ENCODE assay signal across 27 mouse cellular contexts in the genomic region with DNA sequence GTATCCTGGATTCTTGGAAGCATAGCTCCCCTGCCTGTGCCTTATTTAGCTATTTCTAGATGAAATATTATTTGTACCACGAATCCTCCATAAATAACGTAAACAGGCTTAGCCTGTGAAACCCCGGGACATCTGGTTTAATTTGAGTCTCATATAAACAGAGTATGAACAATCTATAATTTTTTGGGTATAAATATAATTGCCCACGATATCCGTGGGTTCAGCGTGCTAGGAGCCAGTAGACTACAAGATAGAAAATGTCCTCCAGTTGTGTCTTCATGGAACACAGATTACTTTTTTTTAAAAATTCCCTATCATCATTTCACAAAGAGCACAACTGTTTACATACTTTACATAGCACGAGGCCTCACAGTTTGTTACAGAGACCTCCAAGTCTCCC. TPM values are rescaled to one million over a fixed set of nuclear protein-coding genes. Genes with fewer than 3 reads are reported as not detected.
DNase-seq lines count a peak whose midpoint lies in the region; ATAC-seq and TF ChIP-seq lines count a peak whose summit lies in the region.
"Had no signal": no experiment of that assay in that cellular context is flagged by ENCODE, and none has a peak within 500 bp of the region (broad histone marks: within the 10 kb centered on the region; RNA-seq: fewer than 3 reads in every experiment).

No protein-coding gene starts in this region.

- no peak for TF ChIP-seq EP300 in MEL (IDR thresholded peaks at IDR 0.05; ENCODE audit: low read depth in 1 of 2, low read length in 2 of 2)

- peaks cover 23% of the 10 kb centered on the region for H3K4me1 ChIP-seq in hindbrain, embryonic 10.5 days (replicated peaks)
- H3K4me1 ChIP-seq in hindbrain, embryonic 14.5 days (replicated peaks; ENCODE audit: control insufficient read depth, insufficient read depth, low read length), result peaks cover 11% of the 10 kb centered on the region
- H3K4me1 ChIP-seq in MEL (ENCODE audit: control insufficient read depth in 1 of 2, insufficient read depth in 2 of 2, low read length in 2 of 2), result peaks cover 21 to 37% of the 10 kb centered on the region in 2 experiments
- H3K4me1 ChIP-seq in intestine, embryonic 16.5 days (ENCODE audit: control insufficient read depth, insufficient read depth, low read length), result peaks cover 29% of the 10 kb centered on the region
- H3K4me1 ChIP-seq in liver, embryonic 16.5 days (ENCODE audit: control insufficient read depth, low read depth, low read length), result peaks cover 17% of the 10 kb centered on the region
- peaks cover 13% of the 10 kb centered on the region for H3K4me1 ChIP-seq in forebrain, embryonic 14.5 days (ENCODE audit: control insufficient read depth, insufficient read depth, low read length)

- no peaks in the 10 kb centered on the region; the same call in 1 of the 2 replicates for H3K79me2 ChIP-seq in MEL (ENCODE audit: control insufficient read depth, insufficient read depth, low read length, poor library complexity)

- H3K4me2 ChIP-seq in hindbrain, embryonic 14.5 days (replicated peaks), result no peak overlapping the region
- H3K4me2 ChIP-seq in intestine, embryonic 16.5 days (ENCODE audit: low read depth, low read length), result no peak overlapping the region
- H3K4me2 ChIP-seq in liver, embryonic 16.5 days (ENCODE audit: low read depth, low read length), result 0 out of 2 replicates have a peak overlapping the region, but pooled peaks have one; percentile 11
- H3K4me2 ChIP-seq in forebrain, embryonic 14.5 days (ENCODE audit: low read length), result no peak overlapping the region
- H3K4me2 ChIP-seq: forebrain, embryonic 13.5 days; heart, embryonic 12.5 days; hindbrain, embryonic 12.5 days; neural tube, embryonic 12.5 days had no signal

- TF ChIP-seq RAD21 in MEL (IDR thresholded peaks at IDR 0.05; ENCODE audit: low read depth, low read length), result no peak

- 0 out of 2 replicates have a peak overlapping the region, but pooled peaks have one; percentile 12 for H3K27ac ChIP-seq in hindbrain, embryonic 10.5 days
- H3K27ac ChIP-seq in hindbrain, embryonic 14.5 days, result no peak overlapping the region
- H3K27ac ChIP-seq in MEL (ENCODE audit: control insufficient read depth, low read depth, low read length), result peak overlapping the region; percentile 94
- peak overlapping the region; percentile 68 for H3K27ac ChIP-seq in intestine, embryonic 16.5 days (ENCODE audit: low read length)
- H3K27ac ChIP-seq in liver, embryonic 16.5 days (ENCODE audit: low read length), result peak overlapping the region; percentile 39; the same call in 1 of the 2 replicates
- no peak overlapping the region for H3K27ac ChIP-seq in forebrain, embryonic 14.5 days (ENCODE audit: low read depth, low read length)
- H3K27ac ChIP-seq: hindbrain, embryonic 12.5 days; left cerebral cortex, adult 2 months; neural tube, embryonic 12.5 days had no signal

- H3K4me3 ChIP-seq in hindbrain, embryonic 10.5 days, result no peak overlapping the region
- H3K4me3 ChIP-seq in hindbrain, embryonic 14.5 days (replicated peaks; ENCODE audit: low read length), result no peak overlapping the region
- no peak overlapping the region for H3K4me3 ChIP-seq in MEL (ENCODE audit: control insufficient read depth in 1 of 2, insufficient read depth in 1 of 2, low read depth in 2 of 2, low read length in 2 of 2)
- H3K4me3 ChIP-seq in intestine, embryonic 16.5 days (ENCODE audit: low read length), result no peak overlapping the region
- H3K4me3 ChIP-seq in liver, embryonic 16.5 days (ENCODE audit: low read depth, low read length), result no peak overlapping the region
- no peak overlapping the region for H3K4me3 ChIP-seq in forebrain, embryonic 14.5 days (ENCODE audit: low read depth, low read length)
- H3K4me3 ChIP-seq: erythroblast, embryonic 14.5 days; forebrain, embryonic 13.5 days; heart, embryonic 12.5 days; hindbrain, embryonic 12.5 days; left cerebral cortex, adult 2 months; neural tube, embryonic 12.5 days had no signal

- H3K27me3 ChIP-seq in hindbrain, embryonic 10.5 days (ENCODE audit: insufficient read depth, poor library complexity, severe bottlenecking), result no peaks in the 10 kb centered on the region
- H3K27me3 ChIP-seq in hindbrain, embryonic 14.5 days (ENCODE audit: control insufficient read depth, insufficient read depth, low read length), result no peaks in the 10 kb centered on the region
- no peaks in the 10 kb centered on the region for H3K27me3 ChIP-seq in MEL (ENCODE audit: control insufficient read depth in 1 of 2, insufficient read depth in 2 of 2, low read length in 2 of 2)
- H3K27me3 ChIP-seq in intestine, embryonic 16.5 days (replicated peaks; ENCODE audit: control insufficient read depth, insufficient read depth, low read length), result no peaks in the 10 kb centered on the region
- no peaks in the 10 kb centered on the region for H3K27me3 ChIP-seq in liver, embryonic 16.5 days (ENCODE audit: control insufficient read depth, insufficient read depth, low read depth, low read length)
- H3K27me3 ChIP-seq in forebrain, embryonic 14.5 days (replicated peaks; ENCODE audit: control insufficient read depth, insufficient read depth, low read length), result no peaks in the 10 kb centered on the region
- H3K27me3 ChIP-seq: forebrain, embryonic 13.5 days; heart, embryonic 12.5 days; hindbrain, embryonic 12.5 days; neural tube, embryonic 12.5 days; Patski had no signal

- H3K9ac ChIP-seq in hindbrain, embryonic 14.5 days, result no peak overlapping the region
- H3K9ac ChIP-seq in MEL (ENCODE audit: control insufficient read depth, low read depth, low read length, poor library complexity, severe bottlenecking), result peak overlapping the region; percentile 51
- no peak overlapping the region for H3K9ac ChIP-seq in intestine, embryonic 16.5 days (ENCODE audit: low read depth, low read length)
- no peak overlapping the region for H3K9ac ChIP-seq in liver, embryonic 16.5 days (ENCODE audit: low read depth, low read length)
- no peak overlapping the region for H3K9ac ChIP-seq in forebrain, embryonic 14.5 days (ENCODE audit: low read length)
- H3K9ac ChIP-seq: forebrain, embryonic 13.5 days; heart, embryonic 12.5 days; hindbrain, embryonic 12.5 days; neural tube, embryonic 12.5 days had no signal

- no peak for ATAC-seq in hindbrain, embryonic 14.5 days (ENCODE audit: low FRiP score)
- no peak for ATAC-seq in intestine, embryonic 16.5 days
- no peak for ATAC-seq in liver, embryonic 16.5 days (ENCODE audit: low read depth)
- no peak for ATAC-seq in forebrain, embryonic 14.5 days
- ATAC-seq: forebrain, embryonic 13.5 days; Patski had no signal

- TF ChIP-seq POLR2A in MEL (IDR thresholded peaks at IDR 0.05; ENCODE audit: control insufficient read depth in 1 of 2, insufficient read depth in 1 of 2, low read depth in 1 of 2, low read length in 2 of 2, poor library complexity in 1 of 2), result no peak

- H3K36me3 ChIP-seq in hindbrain, embryonic 10.5 days, result no peaks in the 10 kb centered on the region
- H3K36me3 ChIP-seq in hindbrain, embryonic 14.5 days (replicated peaks; ENCODE audit: control insufficient read depth, insufficient read depth), result no peaks in the 10 kb centered on the region
- peaks cover 0 to 29% of the 10 kb centered on the region in 2 experiments; a peak in 2 of 4 replicates for H3K36me3 ChIP-seq in MEL (ENCODE audit: control insufficient read depth in 1 of 2, insufficient read depth in 2 of 2, low read length in 2 of 2)
- no peaks in the 10 kb centered on the region for H3K36me3 ChIP-seq in intestine, embryonic 16.5 days (ENCODE audit: control insufficient read depth, insufficient read depth, low read length)
- H3K36me3 ChIP-seq in liver, embryonic 16.5 days (ENCODE audit: control insufficient read depth, insufficient read depth), result no peaks in the 10 kb centered on the region
- no peaks in the 10 kb centered on the region for H3K36me3 ChIP-seq in forebrain, embryonic 14.5 days (ENCODE audit: control insufficient read depth, insufficient read depth, low read length)
- H3K36me3 ChIP-seq: heart, embryonic 12.5 days; hindbrain, embryonic 12.5 days; neural tube, embryonic 12.5 days had no signal

- TF ChIP-seq CTCF in MEL (IDR thresholded peaks at IDR 0.05 in 2 of 3, conservative IDR thresholded peaks at IDR 0.05 in 1 of 3; ENCODE audit: control insufficient read depth in 1 of 3, insufficient read depth in 1 of 3, low read depth in 2 of 3, low read length in 3 of 3, poor library complexity in 1 of 3, severe bottlenecking in 1 of 3), result no peak

- WGBS in hindbrain, embryonic 10.5 days, result 92% methylated on average over 7 of the region's 7 CpGs
- 91% methylated on average over 7 of the region's 7 CpGs for WGBS in hindbrain, embryonic 14.5 days
- 46% methylated on average over 7 of the region's 7 CpGs for WGBS in intestine, embryonic 16.5 days
- WGBS in liver, embryonic 16.5 days (ENCODE audit: insufficient replicate concordance), result 64% methylated on average over 7 of the region's 7 CpGs
- WGBS in forebrain, embryonic 14.5 days, result 94% methylated on average over 7 of the region's 7 CpGs

- peaks cover 6% of the 10 kb centered on the region for H3K9me3 ChIP-seq in hindbrain, embryonic 10.5 days
- no peaks in the 10 kb centered on the region for H3K9me3 ChIP-seq in hindbrain, embryonic 14.5 days (ENCODE audit: control insufficient read depth, low read length)
- H3K9me3 ChIP-seq in MEL (replicated peaks; ENCODE audit: insufficient read depth, low read length), result no peaks in the 10 kb centered on the region
- H3K9me3 ChIP-seq in intestine, embryonic 16.5 days (ENCODE audit: control insufficient read depth, low read length), result no peaks in the 10 kb centered on the region; the same call in 1 of the 2 replicates
- no peaks in the 10 kb centered on the region; the same call in 1 of the 2 replicates for H3K9me3 ChIP-seq in liver, embryonic 16.5 days (replicated peaks; ENCODE audit: control insufficient read depth, low read length)
- no peaks in the 10 kb centered on the region for H3K9me3 ChIP-seq in forebrain, embryonic 14.5 days (replicated peaks; ENCODE audit: control insufficient read depth, low read length)

- no peak for DNase-seq in hindbrain, embryonic 10.5 days (ENCODE audit: low spot score)
- DNase-seq in hindbrain, embryonic 14.5 days (ENCODE audit: low spot score), result no peak
- peak; percentile 51 for DNase-seq in MEL (ENCODE audit: low read depth, low spot score)
- no peak for DNase-seq in layer of hippocampus, postnatal 25 days (ENCODE audit: extremely low spot score in 1 of 2, low spot score in 1 of 2)
- DNase-seq in heart, postnatal 4 days, result no peak
- no peak for DNase-seq in forebrain, embryonic 14.5 days (ENCODE audit: low spot score)
- DNase-seq: adrenal gland, postnatal 36 days; cerebellum, adult 9-11 months; heart, postnatal 10 days; kidney, postnatal 36 days; layer of hippocampus, adult 9-11 months; lung, adult 18-20 months; lung, postnatal 36 days; midbrain, embryonic 14.5 days; right cerebral cortex, postnatal 14 days; thymus, postnatal 25 days had no signal

RNA-seq across cellular contexts. Expression of a gene that starts 56.4 kb away (rescaled TPM):
- 0.37 and 0.61 TPM in 2 replicates for polyA plus RNA-seq in hindbrain, embryonic 10.5 days (2016; fragmentation: Nextera tagmentation; extraction: Ambion mirVana)
- polyA plus RNA-seq in hindbrain, embryonic 14.5 days (2014; fragmentation: Nextera tagmentation; extraction: Ambion mirVana), result 2.5 and 4.0 TPM in 2 replicates
- total RNA-seq in MEL (2012; rRNA removed), result not detected in 2 replicates
- not detected for polyA plus RNA-seq in MEL (2012; ENCODE audit: insufficient read depth in 1 of 2, insufficient read length in 2 of 2, low read depth in 1 of 2, low replicate concordance in 2 of 2, missing spikeins in 1 of 2)
- polyA plus RNA-seq in intestine, embryonic 16.5 days (2015; fragmentation: Nextera tagmentation; extraction: Ambion mirVana), result 1.8 and 2.0 TPM in 2 replicates
- 0.13 and 0.19 TPM in 2 replicates for polyA plus RNA-seq in liver, embryonic 16.5 days (2015; fragmentation: Nextera tagmentation; extraction: Ambion mirVana)
- 1 to 10 TPM; 2.1 to 2.6 TPM for total RNA-seq in layer of hippocampus, postnatal 25 days (2021)
- total RNA-seq in heart, postnatal 4 days (2021), result 10 to 100 TPM; 14.8 to 14.9 TPM
- 1.3 and 1.6 TPM in 2 replicates for polyA plus RNA-seq in forebrain, embryonic 14.5 days (2014; fragmentation: Nextera tagmentation; extraction: Ambion mirVana)
- total RNA-seq: granulocyte monocyte progenitor cell, adult 5-6 weeks; megakaryocyte-erythroid progenitor cell, adult 5-6 weeks had no signal
- polyA plus RNA-seq: erythroblast, embryonic 14.5 days had no signal

Comparison
In these comparisons a context has a peak if more than half of its experiments do, and no peak if none do; other contexts are left out.
1. H3K27ac ChIP-seq: peak in hindbrain, embryonic 10.5 days (single experiment), MEL (single experiment), intestine, embryonic 16.5 days (single experiment) and liver, embryonic 16.5 days (single experiment); none in hindbrain, embryonic 14.5 days (single experiment) and forebrain, embryonic 14.5 days (single experiment).